Mouse (Mus musculus) erythroblast, embryonic 14.5 days (primary cell): ENCODE results near the gene Aox1.
"Not testable (repeated sequence)": the region's sequence is repeated elsewhere in the genome, so short reads cannot be mapped to it uniquely, and the experiment has no call there.

Source experiments
- GATA1 ChIP-seq: IDR thresholded peaks from 2 replicates; pipeline ENCODE4 v1.6.1; 2012; ENCODE audit warnings: low read length, inconsistent platforms, mixed read lengths
- TAL1 ChIP-seq: IDR thresholded peaks from 3 replicates; pipeline ENCODE4 v1.6.1; 2012; ENCODE audit warnings: low read length, inconsistent platforms, mixed read lengths

DNA sequence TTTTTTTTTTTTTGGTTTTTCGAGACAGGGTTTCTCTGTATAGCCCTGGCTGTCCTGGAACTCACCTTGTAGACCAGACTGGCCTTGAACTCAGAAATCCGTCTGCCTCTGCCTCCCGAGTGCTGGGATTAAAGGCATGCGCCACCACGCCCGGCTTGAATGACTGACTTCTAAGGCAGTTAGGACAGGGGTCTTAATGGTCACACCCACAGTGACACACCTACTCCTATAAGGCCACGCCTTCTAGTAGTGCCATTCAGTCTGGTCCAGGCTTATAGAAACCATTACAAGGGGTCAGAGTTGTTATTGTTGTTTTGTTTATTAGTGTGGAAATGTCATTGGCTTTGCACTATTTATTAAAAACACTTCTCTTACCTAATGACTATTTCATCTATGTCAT is 23.3 kb upstream of the Aox1 start:
- TF ChIP-seq GATA1, TAL1: not testable (repeated sequence)
